Mouse (Mus musculus): ENCODE measurements around the gene Akirin1.

Akirin1 gene

GRCm38 (mm10) chr4:123750152-123750651 is at the start of gene Akirin1:
Akirin1 (minus strand) TSS chr4:123750345.
- DNase-seq: peak; percentile 96 to 99

- no peak for DNase-seq
Measured at GRCm38 (mm10) chr4:123797856-123798255, 47.7 kb upstream of the Akirin1 start.

GRCm38 (mm10) chr4:123797403-123797802 is 47.3 kb upstream of the Akirin1 start:
- DNase-seq: no peak

GRCm38 (mm10) chr4:123795057-123795456 is 44.9 kb upstream of the Akirin1 start:
- no peak for DNase-seq

GRCm38 (mm10) chr4:123793136-123793535 is 43.0 kb upstream of the Akirin1 start:
- DNase-seq: no peak

- peak; percentile 22 to 33 for DNase-seq
Measured at GRCm38 (mm10) chr4:123792666-123793065, 42.5 kb upstream of the Akirin1 start.

GRCm38 (mm10) chr4:123787191-123787985 is 37.2 kb upstream of the Akirin1 start, which contains the start of gene Rhbdl2:
Rhbdl2 (plus strand) TSS chr4:123787874.
- peak; percentile 89 to 92 for DNase-seq

GRCm38 (mm10) chr4:123768234-123768633 is 18.1 kb upstream of the Akirin1 start:
- no peak for DNase-seq

GRCm38 (mm10) chr4:123767807-123768206 is 17.7 kb upstream of the Akirin1 start:
- no peak for DNase-seq

- no peak for DNase-seq
Measured at GRCm38 (mm10) chr4:123765071-123765470, 14.9 kb upstream of the Akirin1 start.

GRCm38 (mm10) chr4:123758306-123758705 is 8.2 kb upstream of the Akirin1 start:
- peak; percentile 46 to 63 for DNase-seq

- DNase-seq: peak; percentile 44 to 58
Measured at GRCm38 (mm10) chr4:123750707-123751312, 665 bp upstream of the Akirin1 start.

GRCm38 (mm10) chr4:123749484-123750130 is 538 bp downstream of the Akirin1 start:
- peak in 1 of 2 experiments; percentile 49 for DNase-seq

GRCm38 (mm10) chr4:123748726-123749415 is 1.3 kb downstream of the Akirin1 start:
- no peak for DNase-seq

- DNase-seq: no peak
Measured at GRCm38 (mm10) chr4:123745221-123745775, 4.8 kb downstream of the Akirin1 start.

GRCm38 (mm10) chr4:123742891-123743290 is 7.3 kb downstream of the Akirin1 start:
- DNase-seq: no peak

GRCm38 (mm10) chr4:123738708-123739107 is 11.4 kb downstream of the Akirin1 start:
- no peak for DNase-seq

- DNase-seq: no peak
Measured at GRCm38 (mm10) chr4:123733532-123733931, 16.6 kb downstream of the Akirin1 start.

- DNase-seq: no peak
Measured at GRCm38 (mm10) chr4:123732921-123733320, 17.2 kb downstream of the Akirin1 start.

- peak; percentile 21 for DNase-seq
Measured at GRCm38 (mm10) chr4:123732163-123732910, 17.8 kb downstream of the Akirin1 start.

GRCm38 (mm10) chr4:123721761-123722160 is 28.4 kb downstream of the Akirin1 start:
- no peak for DNase-seq

GRCm38 (mm10) chr4:123718434-123718780 is 31.7 kb downstream of the Akirin1 start:
- DNase-seq: no peak

Data from kidney, postnatal 36 days (tissue).